In the genomic region with DNA sequence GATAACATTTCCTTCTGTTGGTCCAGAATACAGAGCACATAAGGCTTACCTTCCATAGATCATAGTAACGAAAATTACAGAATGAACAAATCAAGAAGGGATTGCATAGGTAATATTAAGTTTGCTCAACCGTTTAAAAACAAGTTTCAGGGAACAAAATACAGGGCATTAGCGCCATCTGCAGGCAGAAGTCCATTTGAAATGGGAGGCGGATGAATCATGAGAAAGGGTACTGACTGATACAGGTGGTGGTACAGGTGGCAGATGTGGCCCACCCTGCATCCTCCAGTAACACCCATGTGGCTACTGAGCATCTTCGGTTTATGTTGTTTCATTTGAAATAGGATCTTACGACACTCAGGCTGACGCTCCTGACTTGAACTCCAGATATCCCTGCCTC, we compare ENCODE assay signal across 8 mouse cellular contexts. TPM values are rescaled to one million over a fixed set of nuclear protein-coding genes. Genes with fewer than 3 reads are reported as not detected.
A peak's percentile ranks its signal among the peaks of the same experiment; 100 is the strongest.
DNase-seq lines count a peak whose midpoint lies in the region; ATAC-seq lines count a peak whose summit lies in the region.

No protein-coding gene starts in this region.

- no peak for ATAC-seq in midbrain, embryonic 14.5 days (ENCODE audit: low FRiP score, low TSS enrichment)
- no peak for ATAC-seq in midbrain, embryonic 15.5 days (replicated peaks)
- no peak for ATAC-seq in erythroblast, adult 5-6 weeks (replicated peaks; ENCODE audit: low FRiP score, poor library complexity, severe bottlenecking)

- H3K27ac ChIP-seq in midbrain, embryonic 14.5 days (replicated peaks; ENCODE audit: low read depth, low read length): no peak overlapping the region
- H3K27ac ChIP-seq in midbrain, embryonic 15.5 days: no peak overlapping the region

- no peak overlapping the region for H3K4me2 ChIP-seq in midbrain, embryonic 14.5 days (ENCODE audit: low read length)
- H3K4me2 ChIP-seq in midbrain, embryonic 15.5 days: no peak overlapping the region

- no peaks in the 10 kb centered on the region for H3K4me1 ChIP-seq in midbrain, embryonic 14.5 days (ENCODE audit: control insufficient read depth, insufficient read depth, low read length)
- H3K4me1 ChIP-seq in midbrain, embryonic 15.5 days: no peaks in the 10 kb centered on the region

- peak; percentile 88 for DNase-seq in midbrain, embryonic 14.5 days
- peak; percentile 57 to 91 for DNase-seq in adrenal gland, adult (ENCODE audit: inconsistent age in 2 of 2, low spot score in 1 of 2)
- DNase-seq in embryo, embryonic 10 days (ENCODE audit: low spot score): peak; percentile 73
- peak; percentile 24 for DNase-seq in heart, postnatal 25 days (ENCODE audit: low spot score)
- DNase-seq in left cerebral cortex, postnatal 25 days (ENCODE audit: low spot score in 2 of 2): peak; percentile 69 to 76
- peak; percentile 6 for DNase-seq in retina, adult 2 months (ENCODE audit: low read depth, low spot score)

- H3K4me3 ChIP-seq in midbrain, embryonic 14.5 days (replicated peaks; ENCODE audit: low read depth, low read length): no peak overlapping the region
- no peak overlapping the region for H3K4me3 ChIP-seq in midbrain, embryonic 15.5 days

- WGBS in midbrain, embryonic 14.5 days: 37% methylated on average over 7 of the region's 7 CpGs
- WGBS in midbrain, embryonic 15.5 days: 40% methylated on average over 7 of the region's 7 CpGs

- 0 out of 2 replicates have a peak, but pooled peaks cover 6% of the 10 kb centered on the region for H3K9me3 ChIP-seq in midbrain, embryonic 14.5 days (ENCODE audit: control insufficient read depth, low read length)
- 0 out of 2 replicates have a peak, but pooled peaks cover 3% of the 10 kb centered on the region for H3K9me3 ChIP-seq in midbrain, embryonic 15.5 days

- H3K27me3 ChIP-seq in midbrain, embryonic 14.5 days (ENCODE audit: control insufficient read depth, insufficient read depth, low read length): no peaks in the 10 kb centered on the region
- H3K27me3 ChIP-seq in midbrain, embryonic 15.5 days (replicated peaks): no peaks in the 10 kb centered on the region

- intact Hi-C loops in heart, postnatal 25 days (cut with DNase I): loop anchor here (1.0 to 10.0 kb wide), 4 partner anchors 92 to 256 kb away; partner anchors contain the start of gene Kdr
- intact Hi-C loops in left cerebral cortex, postnatal 25 days (cut with DNase I): loop anchor here (1.0 to 10.0 kb wide), 2 partner anchors 256 to 904 kb away; no protein-coding TSS in a partner anchor

- H3K9ac ChIP-seq in midbrain, embryonic 14.5 days (replicated peaks; ENCODE audit: low read length): no peak overlapping the region
- H3K9ac ChIP-seq in midbrain, embryonic 15.5 days: no peak overlapping the region

- no peaks in the 10 kb centered on the region for H3K36me3 ChIP-seq in midbrain, embryonic 14.5 days (ENCODE audit: control insufficient read depth, insufficient read depth, low read length)
- no peaks in the 10 kb centered on the region for H3K36me3 ChIP-seq in midbrain, embryonic 15.5 days (replicated peaks)

RNA-seq across cellular contexts. Expression of gene Srd5a3, which starts 21.6 kb away (rescaled TPM):
- 10.8 and 14.6 TPM in 2 replicates for polyA plus RNA-seq in midbrain, embryonic 14.5 days (2014; fragmentation: Nextera tagmentation; extraction: Ambion mirVana)
- 15.5 and 17.8 TPM in 2 replicates for polyA plus RNA-seq in midbrain, embryonic 15.5 days (2015; fragmentation: Nextera tagmentation; extraction: Ambion mirVana)
- total RNA-seq in heart, postnatal 25 days (2021): 10 to 100 TPM in 1 of 2 experiments, 1 to 10 TPM in 1; 7.9 to 10.4 TPM
- 10 to 100 TPM; 18.8 to 20.2 TPM for total RNA-seq in left cerebral cortex, postnatal 25 days (2021)
- 7.1 and 9.2 TPM in 2 replicates for total RNA-seq in erythroblast, adult 5-6 weeks (2015; ENCODE audit: low replicate concordance)
- 3.8 and 10.3 TPM in 2 replicates for total RNA-seq in erythroblast, adult 5-6 weeks (2017; ENCODE audit: low replicate concordance)

Comparison
In these comparisons a context has a peak if more than half of its experiments do, and no peak if none do; other contexts are left out.
1. DNase-seq: peak in every context shown above with its lines; median percentile 88 in midbrain, embryonic 14.5 days; 74 in adrenal gland, adult; 73 in embryo, embryonic 10 days; 72 in left cerebral cortex, postnatal 25 days; 24 in heart, postnatal 25 days; 6 in retina, adult 2 months.